Mouse (Mus musculus) induced T-regulatory cell, adult 2 months (primary cell): Measurements from ENCODE around the gene Rpl3l.
A peak's percentile ranks its signal among the peaks of the same experiment; 100 is the strongest.
"Not testable (repeated sequence)": the region's sequence is repeated elsewhere in the genome, so short reads cannot be mapped to it uniquely, and the experiment has no call there.

Source experiments
- DNase-seq: peaks from one replicate; pipeline ENCODE4 v3.0.0-alpha.2; 2012; ENCODE audit warnings: low read depth

The Rpl3l gene

GRCm38 (mm10) chr17:24727618-24728017 is at the start of gene Rpl3l:
Gene Rpl3l, plus strand, starts transcription at chr17:24727820.
- DNase-seq = no peak

- peak; percentile 87 for DNase-seq
Observed at GRCm38 (mm10) chr17:24686514-24686913, 41.1 kb upstream of the Rpl3l start.

- peak; percentile 85 for DNase-seq
Observed at GRCm38 (mm10) chr17:24687146-24687595, 40.4 kb upstream of the Rpl3l start.

GRCm38 (mm10) chr17:24687599-24687998 is 40.0 kb upstream of the Rpl3l start:
- no peak for DNase-seq

- DNase-seq = peak; percentile 49
Observed at GRCm38 (mm10) chr17:24689251-24690081, 38.2 kb upstream of the Rpl3l start, which contains the start of gene Syngr3. Gene Syngr3, minus strand, starts transcription at chr17:24689955.

GRCm38 (mm10) chr17:24692385-24692784 is 35.2 kb upstream of the Rpl3l start:
- no peak for DNase-seq

- DNase-seq = no peak
Observed at GRCm38 (mm10) chr17:24695326-24696010, 32.2 kb upstream of the Rpl3l start.

GRCm38 (mm10) chr17:24696011-24696697 is 31.5 kb upstream of the Rpl3l start, which contains the start of the genes Gfer and Noxo1:
Gene Gfer, minus strand, starts transcription at chr17:24696156.
Gene Noxo1, plus strand, starts transcription at chr17:24696234.
- DNase-seq = peak; percentile 91

- DNase-seq = no peak
Observed at GRCm38 (mm10) chr17:24697985-24698384, 29.6 kb upstream of the Rpl3l start.

- no peak for DNase-seq
Observed at GRCm38 (mm10) chr17:24698715-24699114, 28.9 kb upstream of the Rpl3l start.

- no peak for DNase-seq
Observed at GRCm38 (mm10) chr17:24699473-24699872, 28.1 kb upstream of the Rpl3l start.

- DNase-seq = no peak
Observed at GRCm38 (mm10) chr17:24701251-24701650, 26.4 kb upstream of the Rpl3l start.

GRCm38 (mm10) chr17:24705821-24706220 is 21.8 kb upstream of the Rpl3l start:
- no peak for DNase-seq

GRCm38 (mm10) chr17:24706982-24707800 is 20.4 kb upstream of the Rpl3l start, which contains the start of gene Tbl3:
Gene Tbl3, minus strand, starts transcription at chr17:24707660.
- DNase-seq = peak; percentile 96

- peak; percentile 73 for DNase-seq
Observed at GRCm38 (mm10) chr17:24707801-24708425, 19.7 kb upstream of the Rpl3l start.

GRCm38 (mm10) chr17:24708646-24709045 is 19.0 kb upstream of the Rpl3l start:
- peak; percentile 80 for DNase-seq

GRCm38 (mm10) chr17:24715556-24715955 is 12.1 kb upstream of the Rpl3l start:
- no peak for DNase-seq

- no peak for DNase-seq
Observed at GRCm38 (mm10) chr17:24716166-24716682, 11.4 kb upstream of the Rpl3l start.

- no peak for DNase-seq
Observed at GRCm38 (mm10) chr17:24717943-24718342, 9.7 kb upstream of the Rpl3l start, which contains the start of the genes Rnf151 and Rps2. Gene Rnf151, minus strand, starts transcription at chr17:24718063. Gene Rps2, plus strand, starts transcription at chr17:24718116.

GRCm38 (mm10) chr17:24718938-24719337 is 8.7 kb upstream of the Rpl3l start:
- not testable (repeated sequence) for DNase-seq
